Mouse (Mus musculus): Measurements from ENCODE around the gene 5330417C22Rik. TPM values are rescaled to one million over a fixed set of nuclear protein-coding genes. Genes with fewer than 3 reads are reported as not detected.
"Not testable (repeated sequence)": the region's sequence is repeated elsewhere in the genome, so short reads cannot be mapped to it uniquely, and the experiment has no call there.

The 5330417C22Rik gene
- polyA plus RNA-seq (2014; fragmentation: Nextera tagmentation; extraction: Ambion mirVana), result 2.2 and 2.8 TPM in 2 replicates

- peak; percentile 67 for DNase-seq (ENCODE audit: low spot score)
- WGBS, result 2% methylated on average over 35 of the region's 35 CpGs
Measured at GRCm38 (mm10) chr3:108536517-108537260, at the start of gene 5330417C22Rik. TSS of gene 5330417C22Rik (minus strand) at chr3:108536536.

GRCm38 (mm10) chr3:108584580-108584979 is 48.2 kb upstream of the 5330417C22Rik start:
- Histone ChIP-seq H3K9ac (ENCODE audit: low read length) (no peak overlapping the region), H3K4me3 (ENCODE audit: low read depth, low read length) (no peak overlapping the region), H3K36me3 (ENCODE audit: control insufficient read depth, insufficient read depth, low read length) (no peaks in the 10 kb centered on the region), H3K4me1 (replicated peaks; ENCODE audit: control insufficient read depth, insufficient read depth, low read length) (no peaks in the 10 kb centered on the region), H3K27ac (ENCODE audit: low read depth, low read length) (no peak overlapping the region), H3K9me3 (ENCODE audit: control insufficient read depth, low read length) (no peaks in the 10 kb centered on the region), H3K27me3 (ENCODE audit: control insufficient read depth, insufficient read depth, low read length) (no peaks in the 10 kb centered on the region), H3K4me2 (ENCODE audit: low read depth, low read length, severe bottlenecking) (no peak overlapping the region)
- 91% methylated on average over 4 of the region's 4 CpGs for WGBS
- ATAC-seq (replicated peaks; ENCODE audit: low FRiP score) (no peak), DNase-seq (ENCODE audit: low spot score) (no peak)

More at GRCm38 (mm10) chr3:108536517-108537260, at the start of gene 5330417C22Rik:
- Histone ChIP-seq H3K4me2 (ENCODE audit: low read depth, low read length, severe bottlenecking) (peak within 1 kb of the TSS; percentile 93), H3K27ac (ENCODE audit: low read depth, low read length) (no peak within 1 kb of the TSS), H3K4me3 (ENCODE audit: low read depth, low read length) (peak within 1 kb of the TSS; percentile 47), H3K4me1 (replicated peaks; ENCODE audit: control insufficient read depth, insufficient read depth, low read length) (no peaks in the 10 kb centered on the region; the same call in 1 of the 2 replicates), H3K9me3 (ENCODE audit: control insufficient read depth, low read length) (no peaks in the 10 kb centered on the region), H3K9ac (ENCODE audit: low read length) (peak within 1 kb of the TSS; percentile 35; the same call in 1 of the 2 replicates), H3K36me3 (ENCODE audit: control insufficient read depth, insufficient read depth, low read length) (no peaks in the 10 kb centered on the region), H3K27me3 (ENCODE audit: control insufficient read depth, insufficient read depth, low read length) (peaks cover 8% of the 10 kb centered on the region)
- peak; percentile 81 for ATAC-seq (replicated peaks; ENCODE audit: low FRiP score)

- Histone ChIP-seq H3K9ac (ENCODE audit: low read length) (no peak overlapping the region), H3K4me1 (replicated peaks; ENCODE audit: control insufficient read depth, insufficient read depth, low read length) (peaks cover 4% of the 10 kb centered on the region; the same call in 1 of the 2 replicates), H3K4me2 (ENCODE audit: low read depth, low read length, severe bottlenecking) (no peak overlapping the region), H3K4me3 (ENCODE audit: low read depth, low read length) (no peak overlapping the region), H3K27ac (ENCODE audit: low read depth, low read length) (no peak overlapping the region), H3K27me3 (ENCODE audit: control insufficient read depth, insufficient read depth, low read length) (no peaks in the 10 kb centered on the region), H3K9me3 (ENCODE audit: control insufficient read depth, low read length) (no peaks in the 10 kb centered on the region), H3K36me3 (ENCODE audit: control insufficient read depth, insufficient read depth, low read length) (no peaks in the 10 kb centered on the region)
- ATAC-seq (replicated peaks; ENCODE audit: low FRiP score) (no peak), DNase-seq (ENCODE audit: low spot score) (no peak)
- WGBS, result 90% methylated on average over 5 of the region's 5 CpGs
Measured at GRCm38 (mm10) chr3:108574018-108574417, 37.7 kb upstream of the 5330417C22Rik start.

GRCm38 (mm10) chr3:108572309-108573010 is 36.1 kb upstream of the 5330417C22Rik start:
- peak overlapping the region; percentile 70 for H3K4me3 ChIP-seq (ENCODE audit: low read depth, low read length)
- peaks cover 4% of the 10 kb centered on the region; the same call in 1 of the 2 replicates for H3K4me1 ChIP-seq (replicated peaks; ENCODE audit: control insufficient read depth, insufficient read depth, low read length)
- no peak overlapping the region for H3K27ac ChIP-seq (ENCODE audit: low read depth, low read length)
- peak overlapping the region; percentile 85 for H3K4me2 ChIP-seq (ENCODE audit: low read depth, low read length, severe bottlenecking)
- no peak for ATAC-seq (replicated peaks; ENCODE audit: low FRiP score)
- peak overlapping the region; percentile 88 for H3K9ac ChIP-seq (ENCODE audit: low read length)
- DNase-seq (ENCODE audit: low spot score), result no peak
- H3K36me3 ChIP-seq (ENCODE audit: control insufficient read depth, insufficient read depth, low read length), result no peaks in the 10 kb centered on the region
- no peaks in the 10 kb centered on the region for H3K9me3 ChIP-seq (ENCODE audit: control insufficient read depth, low read length)
- 54% methylated on average over 18 of the region's 18 CpGs for WGBS
- no peaks in the 10 kb centered on the region for H3K27me3 ChIP-seq (ENCODE audit: control insufficient read depth, insufficient read depth, low read length)

- peak within 1 kb of the TSS; percentile 70 for H3K4me3 ChIP-seq (ENCODE audit: low read depth, low read length)
- ATAC-seq (replicated peaks; ENCODE audit: low FRiP score), result peak; percentile 97
- peak; percentile 97 for DNase-seq (ENCODE audit: low spot score)
- H3K27ac ChIP-seq (ENCODE audit: low read depth, low read length), result no peak within 1 kb of the TSS
- WGBS, result 2% methylated on average over 42 of the region's 42 CpGs
- H3K9ac ChIP-seq (ENCODE audit: low read length), result peak within 1 kb of the TSS; percentile 88
- H3K4me1 ChIP-seq (replicated peaks; ENCODE audit: control insufficient read depth, insufficient read depth, low read length), result peaks cover 4% of the 10 kb centered on the region; the same call in 1 of the 2 replicates
- H3K9me3 ChIP-seq (ENCODE audit: control insufficient read depth, low read length), result no peaks in the 10 kb centered on the region
- H3K27me3 ChIP-seq (ENCODE audit: control insufficient read depth, insufficient read depth, low read length), result no peaks in the 10 kb centered on the region
- no peaks in the 10 kb centered on the region for H3K36me3 ChIP-seq (ENCODE audit: control insufficient read depth, insufficient read depth, low read length)
- peak within 1 kb of the TSS; percentile 85 for H3K4me2 ChIP-seq (ENCODE audit: low read depth, low read length, severe bottlenecking)
Measured at GRCm38 (mm10) chr3:108571443-108572294, 35.3 kb upstream of the 5330417C22Rik start, which contains the start of gene Taf13. TSS of gene Taf13 (plus strand) at chr3:108571698.

GRCm38 (mm10) chr3:108570813-108571212 is 34.5 kb upstream of the 5330417C22Rik start:
- DNase-seq (ENCODE audit: low spot score) (no peak), ATAC-seq (replicated peaks; ENCODE audit: low FRiP score) (no peak)
- Histone ChIP-seq H3K27ac (ENCODE audit: low read depth, low read length) (no peak overlapping the region), H3K4me3 (ENCODE audit: low read depth, low read length) (no peak overlapping the region), H3K9me3 (ENCODE audit: control insufficient read depth, low read length) (no peaks in the 10 kb centered on the region), H3K9ac (ENCODE audit: low read length) (no peak overlapping the region), H3K4me1 (replicated peaks; ENCODE audit: control insufficient read depth, insufficient read depth, low read length) (peaks cover 4% of the 10 kb centered on the region; the same call in 1 of the 2 replicates), H3K36me3 (ENCODE audit: control insufficient read depth, insufficient read depth, low read length) (no peaks in the 10 kb centered on the region), H3K27me3 (ENCODE audit: control insufficient read depth, insufficient read depth, low read length) (no peaks in the 10 kb centered on the region), H3K4me2 (ENCODE audit: low read depth, low read length, severe bottlenecking) (no peak overlapping the region)
- WGBS, result 90% methylated on average over 14 of the region's 14 CpGs

GRCm38 (mm10) chr3:108569636-108570035 is 33.3 kb upstream of the 5330417C22Rik start:
- not testable (repeated sequence) for H3K9ac ChIP-seq (ENCODE audit: low read length); H3K4me1 ChIP-seq (replicated peaks; ENCODE audit: control insufficient read depth, insufficient read depth, low read length); ATAC-seq (replicated peaks; ENCODE audit: low FRiP score); H3K27ac ChIP-seq (ENCODE audit: low read depth, low read length); DNase-seq (ENCODE audit: low spot score); H3K4me2 ChIP-seq (ENCODE audit: low read depth, low read length, severe bottlenecking); H3K36me3 ChIP-seq (ENCODE audit: control insufficient read depth, insufficient read depth, low read length); H3K27me3 ChIP-seq (ENCODE audit: control insufficient read depth, insufficient read depth, low read length); H3K4me3 ChIP-seq (ENCODE audit: low read depth, low read length); H3K9me3 ChIP-seq (ENCODE audit: control insufficient read depth, low read length)
- 62% methylated on average over 3 of the region's 3 CpGs for WGBS
